Comparison of ENCODE assay signal across 30 mouse cellular contexts in the genomic region with DNA sequence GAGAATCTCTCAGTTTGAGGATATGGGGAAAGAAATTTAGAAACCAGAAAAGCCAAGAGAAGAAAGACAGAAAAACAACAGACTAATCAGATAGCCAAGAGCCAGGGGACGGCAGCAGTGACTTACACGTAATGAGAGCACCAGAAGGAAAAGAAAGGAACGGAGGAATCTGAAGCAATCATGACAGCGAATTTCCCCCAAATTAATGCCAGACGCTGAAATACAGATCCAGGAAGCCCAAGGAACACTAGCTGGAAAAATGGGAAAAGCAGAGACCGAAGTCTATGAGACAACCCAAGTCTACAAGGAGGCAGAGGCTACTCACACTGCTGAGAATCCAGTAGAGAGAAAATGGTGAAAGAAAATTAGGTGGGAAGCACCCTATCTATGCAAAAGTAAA. TPM values are rescaled to one million over a fixed set of nuclear protein-coding genes. Genes with fewer than 3 reads are reported as not detected.
A peak's percentile ranks its signal among the peaks of the same experiment; 100 is the strongest.
DNase-seq lines count a peak whose midpoint lies in the region; ATAC-seq and TF ChIP-seq lines count a peak whose summit lies in the region.
"Had no signal": no experiment of that assay in that cellular context is flagged by ENCODE, and none has a peak within 500 bp of the region (broad histone marks: within the 10 kb centered on the region; RNA-seq: fewer than 3 reads in every experiment).

No protein-coding gene starts in this region.

- no peaks in the 10 kb centered on the region for H3K27me3 ChIP-seq in forebrain, embryonic 10.5 days (ENCODE audit: poor library complexity, severe bottlenecking)
- no peaks in the 10 kb centered on the region for H3K27me3 ChIP-seq in forebrain, embryonic 12.5 days
- H3K27me3 ChIP-seq in embryonic facial prominence, embryonic 10.5 days (replicated peaks; ENCODE audit: low read depth, poor library complexity, severe bottlenecking), result no peaks in the 10 kb centered on the region
- no peaks in the 10 kb centered on the region for H3K27me3 ChIP-seq in embryonic facial prominence, embryonic 15.5 days
- H3K27me3 ChIP-seq in limb, embryonic 14.5 days (ENCODE audit: control insufficient read depth, insufficient read depth, low read length), result no peaks in the 10 kb centered on the region
- no peaks in the 10 kb centered on the region for H3K27me3 ChIP-seq in midbrain, embryonic 10.5 days (ENCODE audit: low read depth, poor library complexity, severe bottlenecking)
- H3K27me3 ChIP-seq: midbrain, embryonic 15.5 days; neural tube, embryonic 15.5 days had no signal

- H3K4me3 ChIP-seq in forebrain, embryonic 10.5 days, result no peak overlapping the region
- no peak overlapping the region for H3K4me3 ChIP-seq in forebrain, embryonic 12.5 days (replicated peaks)
- no peak overlapping the region for H3K4me3 ChIP-seq in embryonic facial prominence, embryonic 10.5 days
- H3K4me3 ChIP-seq in embryonic facial prominence, embryonic 15.5 days (replicated peaks), result no peak overlapping the region
- no peak overlapping the region for H3K4me3 ChIP-seq in limb, embryonic 14.5 days (replicated peaks; ENCODE audit: low read length)
- H3K4me3 ChIP-seq in midbrain, embryonic 10.5 days, result no peak overlapping the region
- H3K4me3 ChIP-seq: hindbrain, embryonic 10.5 days; liver, embryonic 13.5 days; midbrain, embryonic 15.5 days; neural tube, embryonic 15.5 days had no signal

- no peaks in the 10 kb centered on the region for H3K4me1 ChIP-seq in forebrain, embryonic 10.5 days
- H3K4me1 ChIP-seq in forebrain, embryonic 12.5 days, result no peaks in the 10 kb centered on the region
- peaks cover 10% of the 10 kb centered on the region; the same call in 1 of the 2 replicates for H3K4me1 ChIP-seq in embryonic facial prominence, embryonic 10.5 days
- peaks cover 7% of the 10 kb centered on the region; the same call in 1 of the 2 replicates for H3K4me1 ChIP-seq in embryonic facial prominence, embryonic 15.5 days
- H3K4me1 ChIP-seq in limb, embryonic 14.5 days (ENCODE audit: control insufficient read depth, insufficient read depth, low read length), result peaks cover 6% of the 10 kb centered on the region; the same call in 1 of the 2 replicates
- H3K4me1 ChIP-seq in midbrain, embryonic 10.5 days, result no peaks in the 10 kb centered on the region
- H3K4me1 ChIP-seq: hindbrain, embryonic 10.5 days; liver, embryonic 13.5 days; midbrain, embryonic 15.5 days; neural tube, embryonic 15.5 days had no signal

- no peak for TF ChIP-seq POLR2A in limb, embryonic 14.5 days (IDR thresholded peaks at IDR 0.05; ENCODE audit: borderline replicate concordance, extremely low read depth, insufficient read depth, insufficient read length)

- DNase-seq in forebrain, embryonic 10.5 days (ENCODE audit: extremely low spot score, low spot score), result no peak
- DNase-seq in embryonic facial prominence, embryonic 10.5 days (ENCODE audit: low spot score), result peak; percentile 31
- no peak for DNase-seq in limb, embryonic 14.5 days (ENCODE audit: low spot score)
- no peak for DNase-seq in thymus, postnatal 25 days
- no peak for DNase-seq in midbrain, embryonic 10.5 days (ENCODE audit: low spot score)
- DNase-seq in thymus, postnatal 10 days (ENCODE audit: low spot score in 2 of 2), result no peak
- DNase-seq: adrenal gland, postnatal 10 days; cerebellum, adult 9-10 months; cerebellum, postnatal 36 days; heart, postnatal 14 days; kidney, adult 8-10 months; liver, embryonic 13.5 days; lung, adult 2 months; lung, postnatal 10 days; retina, postnatal 1 day; right cerebral cortex, postnatal 25 days; thymus, adult 18-20 months had no signal

- WGBS in forebrain, embryonic 10.5 days, result 66% methylated on average over 6 of the region's 6 CpGs
- WGBS in forebrain, embryonic 12.5 days, result 87% methylated on average over 6 of the region's 6 CpGs
- WGBS in embryonic facial prominence, embryonic 10.5 days, result 39% methylated on average over 6 of the region's 6 CpGs
- WGBS in embryonic facial prominence, embryonic 15.5 days, result 30% methylated on average over 6 of the region's 6 CpGs
- WGBS in limb, embryonic 14.5 days, result 22% methylated on average over 6 of the region's 6 CpGs
- 81% methylated on average over 6 of the region's 6 CpGs for WGBS in midbrain, embryonic 10.5 days

- no peak for ATAC-seq in forebrain, embryonic 12.5 days (ENCODE audit: low FRiP score)
- ATAC-seq in embryonic facial prominence, embryonic 15.5 days (ENCODE audit: insufficient number of reproducible peaks, low FRiP score, low TSS enrichment, low read depth), result no peak
- ATAC-seq in limb, embryonic 14.5 days (ENCODE audit: low FRiP score, low read depth), result no peak
- ATAC-seq: forebrain, embryonic 14.5 days; hindbrain, postnatal 0 days; intestine, embryonic 16.5 days; midbrain, embryonic 15.5 days; Patski had no signal

- H3K4me2 ChIP-seq in forebrain, embryonic 12.5 days, result no peak overlapping the region
- no peak overlapping the region for H3K4me2 ChIP-seq in embryonic facial prominence, embryonic 15.5 days (replicated peaks)
- no peak overlapping the region for H3K4me2 ChIP-seq in limb, embryonic 14.5 days (replicated peaks; ENCODE audit: low read depth, low read length, severe bottlenecking)
- H3K4me2 ChIP-seq: liver, embryonic 13.5 days; midbrain, embryonic 15.5 days; neural tube, embryonic 15.5 days had no signal

- H3K9ac ChIP-seq in forebrain, embryonic 12.5 days, result no peak overlapping the region
- no peak overlapping the region for H3K9ac ChIP-seq in embryonic facial prominence, embryonic 15.5 days
- no peak overlapping the region for H3K9ac ChIP-seq in limb, embryonic 14.5 days (ENCODE audit: low read depth, low read length, severe bottlenecking)
- H3K9ac ChIP-seq: liver, embryonic 13.5 days; midbrain, embryonic 15.5 days; neural tube, embryonic 15.5 days had no signal

- H3K27ac ChIP-seq in forebrain, embryonic 10.5 days, result peak overlapping the region; percentile 7; the same call in 1 of the 2 replicates
- no peak overlapping the region for H3K27ac ChIP-seq in forebrain, embryonic 12.5 days
- H3K27ac ChIP-seq in embryonic facial prominence, embryonic 10.5 days (replicated peaks), result peak overlapping the region; percentile 68
- peak overlapping the region; percentile 89 for H3K27ac ChIP-seq in embryonic facial prominence, embryonic 15.5 days (replicated peaks)
- H3K27ac ChIP-seq in limb, embryonic 14.5 days (replicated peaks; ENCODE audit: low read depth, low read length), result peak overlapping the region; percentile 74
- H3K27ac ChIP-seq in midbrain, embryonic 10.5 days (replicated peaks), result no peak overlapping the region
- H3K27ac ChIP-seq: hindbrain, embryonic 10.5 days; hindbrain, postnatal 0 days; kidney, postnatal 0 days; liver, embryonic 13.5 days; macrophage; midbrain, embryonic 15.5 days; neural tube, embryonic 15.5 days; stomach, postnatal 0 days had no signal

- H3K36me3 ChIP-seq in forebrain, embryonic 10.5 days (replicated peaks), result no peaks in the 10 kb centered on the region
- no peaks in the 10 kb centered on the region for H3K36me3 ChIP-seq in forebrain, embryonic 12.5 days (replicated peaks)
- no peaks in the 10 kb centered on the region for H3K36me3 ChIP-seq in embryonic facial prominence, embryonic 10.5 days (replicated peaks)
- no peaks in the 10 kb centered on the region for H3K36me3 ChIP-seq in embryonic facial prominence, embryonic 15.5 days
- H3K36me3 ChIP-seq in limb, embryonic 14.5 days (ENCODE audit: control insufficient read depth, insufficient read depth, low read length), result no peaks in the 10 kb centered on the region
- no peaks in the 10 kb centered on the region for H3K36me3 ChIP-seq in midbrain, embryonic 10.5 days
- H3K36me3 ChIP-seq: G1E; hindbrain, embryonic 10.5 days; liver, embryonic 13.5 days; midbrain, embryonic 15.5 days; neural tube, embryonic 15.5 days had no signal

- H3K9me3 ChIP-seq in forebrain, embryonic 10.5 days, result no peaks in the 10 kb centered on the region
- H3K9me3 ChIP-seq in forebrain, embryonic 12.5 days, result no peaks in the 10 kb centered on the region
- H3K9me3 ChIP-seq in embryonic facial prominence, embryonic 10.5 days, result no peaks in the 10 kb centered on the region; the same call in 1 of the 2 replicates
- H3K9me3 ChIP-seq in embryonic facial prominence, embryonic 15.5 days (replicated peaks), result no peaks in the 10 kb centered on the region
- no peaks in the 10 kb centered on the region for H3K9me3 ChIP-seq in limb, embryonic 14.5 days (ENCODE audit: control insufficient read depth, low read length)
- no peaks in the 10 kb centered on the region for H3K9me3 ChIP-seq in midbrain, embryonic 10.5 days (replicated peaks)
- H3K9me3 ChIP-seq: G1E; hindbrain, embryonic 10.5 days; liver, embryonic 13.5 days; midbrain, embryonic 15.5 days; neural tube, embryonic 15.5 days had no signal

RNA-seq across cellular contexts. Expression of a gene that starts 44.9 kb away (rescaled TPM):
- 62.2 and 65.3 TPM in 2 replicates for polyA plus RNA-seq in forebrain, embryonic 10.5 days (2016; fragmentation: Nextera tagmentation; extraction: Ambion mirVana)
- polyA plus RNA-seq in forebrain, embryonic 12.5 days (2016; fragmentation: Nextera tagmentation; extraction: Ambion mirVana), result 208 and 267 TPM in 2 replicates
- 61.5 and 88.8 TPM in 2 replicates for polyA plus RNA-seq in embryonic facial prominence, embryonic 10.5 days (2016; fragmentation: Nextera tagmentation; extraction: Ambion mirVana)
- 4,177 and 4,242 TPM in 2 replicates for polyA plus RNA-seq in embryonic facial prominence, embryonic 15.5 days (2015; fragmentation: Nextera tagmentation; extraction: Ambion mirVana)
- polyA plus RNA-seq in limb, embryonic 14.5 days (2012; rRNA removed), result 1,421 and 1,570 TPM in 2 replicates
- 2,528 and 2,873 TPM in 2 replicates for polyA plus RNA-seq in limb, embryonic 14.5 days (2014; fragmentation: Nextera tagmentation; extraction: Ambion mirVana)
- polyA plus RNA-seq in midbrain, embryonic 10.5 days (2016; fragmentation: Nextera tagmentation; extraction: Ambion mirVana), result 85.4 and 177 TPM in 2 replicates
- polyA plus RNA-seq: G1E had no signal

Comparison
In these comparisons a context has a peak if more than half of its experiments do, and no peak if none do; other contexts are left out.
1. H3K27ac ChIP-seq: peak in forebrain, embryonic 10.5 days (single experiment), embryonic facial prominence, embryonic 10.5 days (single experiment), embryonic facial prominence, embryonic 15.5 days (single experiment) and limb, embryonic 14.5 days (single experiment); none in forebrain, embryonic 12.5 days (single experiment) and midbrain, embryonic 10.5 days (single experiment).